Mouse (Mus musculus) heart, adult 2 months (tissue): ENCODE data around the gene Pdss2. TPM values are rescaled to one million over a fixed set of nuclear protein-coding genes. Genes with fewer than 3 reads are reported as not detected.
"Not testable (repeated sequence)": the region's sequence is repeated elsewhere in the genome, so short reads cannot be mapped to it uniquely, and the experiment has no call there.

Experiments used
- DNase-seq, 2 experiments: peaks; one replicate each; pipeline ENCODE4 v3.0.0; 2021
- H3K27ac ChIP-seq: fragments of 200-600 bp; 2 replicates; pipeline ENCODE4 v1.8.1; 2022
- H3K27me3 ChIP-seq: fragments of 200-500 bp; 2 replicates; pipeline ENCODE4 v1.6.1; 2012; ENCODE audit warnings: mild to moderate bottlenecking, low read length, inconsistent platforms, mixed read lengths; ENCODE audit not compliant: control insufficient read depth, insufficient read depth
- H3K36me3 ChIP-seq: fragments of 200-500 bp; 2 replicates; pipeline ENCODE4 v1.6.1; 2012; ENCODE audit warnings: low read length, inconsistent platforms; ENCODE audit not compliant: control insufficient read depth, insufficient read depth
- H3K4me1 ChIP-seq: fragments of 200-500 bp; 2 replicates; pipeline ENCODE4 v1.6.1; 2011; ENCODE audit warnings: low read length; ENCODE audit not compliant: control insufficient read depth, insufficient read depth
- H3K4me3 ChIP-seq: fragments of 200-600 bp; 2 replicates; pipeline ENCODE4 v1.8.1; 2022
- H3K79me2 ChIP-seq: fragments of 200-500 bp; replicated peaks from 2 replicates; pipeline ENCODE4 v1.6.1; 2012; ENCODE audit warnings: mild to moderate bottlenecking, inconsistent platforms, low read length, moderate library complexity, mixed read lengths; ENCODE audit not compliant: control insufficient read depth, insufficient read depth
- H3K9ac ChIP-seq: fragments of 200-500 bp; 2 replicates; pipeline ENCODE4 v1.6.1; 2012; ENCODE audit warnings: low read depth, mild to moderate bottlenecking, control low read depth, inconsistent platforms, low read length, mixed read lengths
- CTCF ChIP-seq: fragments of 200-600 bp; IDR thresholded peaks from 2 replicates; pipeline ENCODE4 v1.8.1; 2022; ENCODE audit warnings: antibody characterized with exemption, mild to moderate bottlenecking, moderate library complexity
- EP300 ChIP-seq: fragments of 200-500 bp; IDR thresholded peaks from 2 replicates; pipeline ENCODE4 v1.6.1; 2011; ENCODE audit warnings: low read depth, low read length, control low read depth; ENCODE audit not compliant: insufficient read depth
- POLR2A ChIP-seq: fragments of 200-500 bp; IDR thresholded peaks from 2 replicates; pipeline ENCODE4 v1.6.1; 2011; ENCODE audit warnings: mild to moderate bottlenecking, low read depth, low read length, control low read depth; ENCODE audit not compliant: insufficient read depth
- WGBS: fragments of 180-500 bp; shearing (Covaris S2); methylation state at CpG from one replicate; pipeline ENCODE4 v1.1.7; 2018; 5-methylcytosine and 5-hydroxymethylcytosine counted together
- intact Hi-C: fragments of 180-260 bp; cut with DNase I; formaldehyde crosslinking; loops from one replicate; pipeline ENCODE4 v1.15.1; 2025
- polyA plus RNA-seq: library from polyadenylated mRNA; depleted of rRNA; stranded (reverse); fragments of >200 nt; gene quantifications from 2 replicates; pipeline ENCODE4 v1.2.3, GENCODE M21; 2012
- total RNA-seq, 2 experiments: library from RNA; stranded (reverse); gene quantifications; 2 replicates each; pipeline ENCODE4 v1.2.3; 2021

Gene Pdss2
- total and polyA plus RNA-seq, 3 experiments = 16.6 to 33.7 (median 31.1) TPM

DNA sequence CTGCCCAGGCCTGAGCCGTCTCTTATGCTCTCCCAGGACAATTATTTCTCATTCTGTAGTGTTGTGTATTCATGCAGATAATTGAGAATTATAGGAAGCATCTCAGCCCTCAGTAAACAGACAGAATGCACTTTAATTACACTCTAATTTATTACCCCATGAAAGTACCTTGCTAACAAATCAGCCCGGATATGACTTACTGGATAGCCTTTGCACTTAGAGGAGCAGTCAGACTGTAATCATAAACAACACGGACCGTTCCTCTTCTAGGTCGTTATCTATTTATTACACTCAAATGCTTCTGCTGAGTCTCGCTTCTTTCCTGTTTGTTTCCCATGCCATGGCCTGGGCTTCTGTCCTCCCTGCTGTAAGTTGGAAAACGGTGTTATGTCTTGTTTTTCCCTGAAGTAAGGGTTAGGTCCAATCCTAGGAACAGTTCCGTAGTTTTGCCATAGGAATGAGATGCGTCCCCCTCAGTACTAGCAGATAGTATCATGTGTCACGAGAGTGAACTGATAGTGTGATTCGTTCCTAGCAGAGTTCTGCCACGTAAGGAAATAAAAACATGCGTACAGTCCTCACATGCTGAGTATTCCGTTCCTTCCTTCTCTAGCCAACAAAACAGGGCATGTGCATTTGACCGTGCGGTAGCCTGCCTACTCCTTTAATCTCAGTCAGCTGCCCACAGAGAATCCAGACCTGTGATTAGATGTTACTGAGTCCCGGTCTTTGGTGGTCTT lies 24.3 kb downstream of the Pdss2 start:
- intact Hi-C loops = no loop called here
- H3K27me3 ChIP-seq = no peaks in the 10 kb centered on the region
- 0 out of 2 replicates have a peak overlapping the region, but pooled peaks have one; percentile 30 for H3K9ac ChIP-seq
- DNase-seq = no peak
- peaks cover 3% of the 10 kb centered on the region; the same call in 1 of the 2 replicates for H3K79me2 ChIP-seq
- 55% methylated on average over 17 of the region's 17 CpGs for WGBS
- H3K27ac ChIP-seq = no peak overlapping the region
- no peaks in the 10 kb centered on the region for H3K36me3 ChIP-seq
- TF ChIP-seq POLR2A = no peak
- no peak for TF ChIP-seq EP300
- no peak for TF ChIP-seq CTCF
- peaks cover 2% of the 10 kb centered on the region for H3K4me1 ChIP-seq
- no peak overlapping the region for H3K4me3 ChIP-seq

GRCm38 (mm10) chr10:43247994-43248393 lies 26.7 kb downstream of the Pdss2 start:
- intact Hi-C loops = no loop called here
- WGBS = 47% methylated on average over 5 of the region's 5 CpGs
- Histone ChIP-seq H3K9ac (no peak overlapping the region), H3K27me3 (no peaks in the 10 kb centered on the region), H3K79me2 (peaks cover 3% of the 10 kb centered on the region; the same call in 1 of the 2 replicates), H3K4me1 (peaks cover 4% of the 10 kb centered on the region), H3K36me3 (no peaks in the 10 kb centered on the region), H3K27ac (no peak overlapping the region; the same call in 1 of the 2 replicates), H3K4me3 (no peak overlapping the region)
- TF ChIP-seq POLR2A (no peak), CTCF (no peak), EP300 (no peak)
- no peak for DNase-seq

- intact Hi-C loops = no loop called here
- WGBS = 31% methylated on average over 4 of the region's 4 CpGs
- TF ChIP-seq POLR2A = no peak
- no peak for TF ChIP-seq EP300
- TF ChIP-seq CTCF = no peak
- no peaks in the 10 kb centered on the region for H3K79me2 ChIP-seq
- no peaks in the 10 kb centered on the region for H3K27me3 ChIP-seq
- no peak overlapping the region for H3K27ac ChIP-seq
- no peak overlapping the region for H3K4me3 ChIP-seq
- peaks cover 2% of the 10 kb centered on the region; the same call in 1 of the 2 replicates for H3K4me1 ChIP-seq
- no peaks in the 10 kb centered on the region for H3K36me3 ChIP-seq
- no peak for DNase-seq
- no peak overlapping the region for H3K9ac ChIP-seq
Observed at GRCm38 (mm10) chr10:43252324-43252723, 31.0 kb downstream of the Pdss2 start.

DNA sequence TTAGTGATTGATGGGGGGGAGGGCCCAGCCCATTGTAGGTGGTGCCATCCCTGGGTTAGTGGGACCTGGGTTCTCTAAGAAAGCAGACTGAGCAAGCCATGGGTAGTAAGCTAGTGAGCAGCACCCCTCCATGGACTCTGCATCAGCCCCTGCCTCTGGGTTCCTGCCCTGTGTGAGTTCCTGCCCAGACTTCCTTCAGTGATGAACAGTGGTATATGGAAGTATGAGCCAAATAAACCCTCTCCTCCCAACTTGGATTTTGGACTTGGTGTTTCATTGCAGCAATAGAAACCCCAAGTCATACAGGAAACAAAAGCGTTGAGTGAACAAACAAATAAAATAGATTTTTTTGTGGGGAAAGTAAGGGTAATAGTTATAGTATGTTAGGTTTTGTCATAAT lies 35.7 kb downstream of the Pdss2 start:
- H3K4me3 ChIP-seq, DNase-seq, H3K79me2 ChIP-seq, H3K27me3 ChIP-seq, H3K4me1 ChIP-seq, H3K9ac ChIP-seq, intact Hi-C loops, H3K36me3 ChIP-seq, H3K27ac ChIP-seq: not testable (repeated sequence)
- WGBS = no CpG with 5 or more reads among the region's 1 CpGs

DNA sequence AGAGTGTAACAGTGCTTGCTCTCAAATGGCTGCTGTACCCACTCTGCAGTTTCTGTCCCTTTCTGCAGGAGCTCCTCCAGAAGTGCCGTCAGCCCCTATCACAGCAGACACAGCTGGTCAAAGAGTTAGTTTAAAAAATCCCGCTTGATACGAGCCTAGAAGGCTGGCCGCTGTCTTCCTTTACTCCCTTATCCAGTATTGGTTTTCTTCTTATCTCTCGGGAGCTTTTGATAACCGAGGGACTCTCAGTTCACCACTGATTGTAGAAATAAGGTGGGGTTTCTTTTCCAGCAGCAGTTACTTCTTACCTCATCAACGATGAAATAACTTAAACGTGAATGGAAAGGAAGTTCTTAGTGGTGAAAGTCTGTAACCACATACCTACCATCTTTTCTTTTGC lies 36.2 kb downstream of the Pdss2 start:
- DNase-seq, H3K9ac ChIP-seq: not testable (repeated sequence)
- WGBS = 43% methylated on average over 8 of the region's 8 CpGs

GRCm38 (mm10) chr10:43271318-43271717 lies 50.0 kb downstream of the Pdss2 start:
- 78% methylated on average over 2 of the region's 2 CpGs for WGBS

More for the DNA sequence above, 36.2 kb downstream of the Pdss2 start:
- H3K4me1 ChIP-seq, H3K79me2 ChIP-seq, H3K27ac ChIP-seq, intact Hi-C loops, H3K27me3 ChIP-seq, H3K4me3 ChIP-seq, H3K36me3 ChIP-seq: not testable (repeated sequence)

More at GRCm38 (mm10) chr10:43271318-43271717, 50.0 kb downstream of the Pdss2 start:
- H3K9ac ChIP-seq = no peak overlapping the region
- no peaks in the 10 kb centered on the region for H3K36me3 ChIP-seq
- H3K4me3 ChIP-seq = no peak overlapping the region
- no peaks in the 10 kb centered on the region for H3K27me3 ChIP-seq
- DNase-seq = no peak
- no peaks in the 10 kb centered on the region for H3K4me1 ChIP-seq
- H3K27ac ChIP-seq = no peak overlapping the region
- no peaks in the 10 kb centered on the region for H3K79me2 ChIP-seq
- TF ChIP-seq CTCF (no peak), EP300 (no peak), POLR2A (no peak)
- intact Hi-C loops = no loop called here
